Mouse (Mus musculus): Measurements from ENCODE around the gene Gm1553. TPM values are rescaled to one million over a fixed set of nuclear protein-coding genes. Genes with fewer than 3 reads are reported as not detected.

Gm1553 gene
- not detected in 2 replicates for polyA plus RNA-seq (2014; fragmentation: Nextera tagmentation; extraction: Ambion mirVana)

- no peaks in the 10 kb centered on the region for H3K36me3 ChIP-seq (ENCODE audit: control insufficient read depth, insufficient read depth, low read length)
- H3K27ac ChIP-seq (ENCODE audit: low read depth, low read length) = no peak within 1 kb of the TSS
- no peaks in the 10 kb centered on the region; the same call in 1 of the 2 replicates for H3K9me3 ChIP-seq (replicated peaks; ENCODE audit: control insufficient read depth, low read length)
- no peak within 1 kb of the TSS for H3K9ac ChIP-seq (ENCODE audit: low read length)
- H3K27me3 ChIP-seq (replicated peaks; ENCODE audit: control insufficient read depth, insufficient read depth, low read length) = no peaks in the 10 kb centered on the region
- H3K4me1 ChIP-seq (ENCODE audit: control insufficient read depth, insufficient read depth, low read length) = no peaks in the 10 kb centered on the region
- DNase-seq (ENCODE audit: low spot score) = no peak
- no peak for ATAC-seq
- no peak within 1 kb of the TSS for H3K4me2 ChIP-seq (ENCODE audit: low read length)
- H3K4me3 ChIP-seq (ENCODE audit: low read depth, low read length) = no peak within 1 kb of the TSS
- whole genome bisulfite sequencing = 94% methylated on average over 2 of the region's 2 CpGs
These were observed at the start of gene Gm1553 for GRCm38 (mm10) chr10:82492518-82492917. TSS of gene Gm1553 (minus strand) at chr10:82492618.

Other genes starting within 250 kb of the Gm1553 start
- gene 4932415D10Rik, start 176.0 kb downstream of the Gm1553 start, polyA plus RNA-seq (2014; fragmentation: Nextera tagmentation; extraction: Ambion mirVana) = not detected in 2 replicates
- 7.9 and 8.0 TPM in 2 replicates for gene Gm4924, start 138.4 kb downstream of the Gm1553 start, polyA plus RNA-seq (2014; fragmentation: Nextera tagmentation; extraction: Ambion mirVana)
- gene 1190007I07Rik, start 130.6 kb upstream of the Gm1553 start, polyA plus RNA-seq (2014; fragmentation: Nextera tagmentation; extraction: Ambion mirVana) = 34.4 and 35.7 TPM in 2 replicates
- gene Tdg, start 137.2 kb upstream of the Gm1553 start, polyA plus RNA-seq (2014; fragmentation: Nextera tagmentation; extraction: Ambion mirVana) = 226 and 231 TPM in 2 replicates
- gene Glt8d2, start 198.0 kb upstream of the Gm1553 start, polyA plus RNA-seq (2014; fragmentation: Nextera tagmentation; extraction: Ambion mirVana) = 2.6 and 4.0 TPM in 2 replicates
- 38.3 and 48.4 TPM in 2 replicates for gene Hcfc2, start 203.5 kb upstream of the Gm1553 start, polyA plus RNA-seq (2014; fragmentation: Nextera tagmentation; extraction: Ambion mirVana)